Mouse (Mus musculus): ENCODE measurements around the gene Plekhg4. TPM values are rescaled to one million over a fixed set of nuclear protein-coding genes. Genes with fewer than 3 reads are reported as not detected.

The Plekhg4 gene
- polyA plus RNA-seq, 1 experiment from 2014 or later: 0.19 TPM

GRCm38 (mm10) chr8:105346611-105347427 is 26.3 kb upstream of the Plekhg4 start:
- under 1% methylated on average over 33 of the region's 34 CpGs for WGBS
- Histone ChIP-seq H3K27me3 (replicated peaks; ENCODE audit: control insufficient read depth, insufficient read depth, low read length) (0 out of 2 replicates have a peak, but pooled peaks cover 4% of the 10 kb centered on the region), H3K4me2 (ENCODE audit: low read length) (peak overlapping the region; percentile 77), H3K9ac (ENCODE audit: low read length) (peak overlapping the region; percentile 61), H3K36me3 (ENCODE audit: control insufficient read depth, insufficient read depth, low read length) (no peaks in the 10 kb centered on the region), H3K4me1 (replicated peaks; ENCODE audit: control insufficient read depth, insufficient read depth, low read length) (peaks cover 32% of the 10 kb centered on the region), H3K27ac (ENCODE audit: low read depth) (peak overlapping the region; percentile 77), H3K9me3 (ENCODE audit: control insufficient read depth, low read length) (no peaks in the 10 kb centered on the region), H3K4me3 (ENCODE audit: low read depth, low read length) (peak overlapping the region; percentile 84)
- DNase-seq (ENCODE audit: low spot score) (peak; percentile 81), ATAC-seq (replicated peaks; ENCODE audit: low FRiP score, low TSS enrichment, low read depth) (peak; percentile 63)

GRCm38 (mm10) chr8:105347428-105348221 is 25.4 kb upstream of the Plekhg4 start, which contains the start of gene Fhod1:
Gene Fhod1, minus strand, starts transcription at chr8:105347953.
- DNase-seq (ENCODE audit: low spot score): peak; percentile 94
- Histone ChIP-seq H3K27me3 (replicated peaks; ENCODE audit: control insufficient read depth, insufficient read depth, low read length) (0 out of 2 replicates have a peak, but pooled peaks cover 4% of the 10 kb centered on the region), H3K4me3 (ENCODE audit: low read depth, low read length) (peak within 1 kb of the TSS; percentile 84), H3K9ac (ENCODE audit: low read length) (peak within 1 kb of the TSS; percentile 61), H3K27ac (ENCODE audit: low read depth) (peak within 1 kb of the TSS; percentile 77), H3K4me2 (ENCODE audit: low read length) (peak within 1 kb of the TSS; percentile 77), H3K4me1 (replicated peaks; ENCODE audit: control insufficient read depth, insufficient read depth, low read length) (peaks cover 32% of the 10 kb centered on the region), H3K36me3 (ENCODE audit: control insufficient read depth, insufficient read depth, low read length) (no peaks in the 10 kb centered on the region), H3K9me3 (ENCODE audit: control insufficient read depth, low read length) (no peaks in the 10 kb centered on the region)
- ATAC-seq (replicated peaks; ENCODE audit: low FRiP score, low TSS enrichment, low read depth): peak; percentile 86
- under 1% methylated on average over 53 of the region's 53 CpGs for WGBS

GRCm38 (mm10) chr8:105348450-105349095 is 24.5 kb upstream of the Plekhg4 start, which contains the start of gene Slc9a5:
Gene Slc9a5, plus strand, starts transcription at chr8:105348843.
- under 1% methylated on average over 34 of the region's 34 CpGs for WGBS
- Histone ChIP-seq H3K4me1 (replicated peaks; ENCODE audit: control insufficient read depth, insufficient read depth, low read length) (peaks cover 32% of the 10 kb centered on the region), H3K27ac (ENCODE audit: low read depth) (peak within 1 kb of the TSS; percentile 77), H3K27me3 (replicated peaks; ENCODE audit: control insufficient read depth, insufficient read depth, low read length) (0 out of 2 replicates have a peak, but pooled peaks cover 4% of the 10 kb centered on the region), H3K4me2 (ENCODE audit: low read length) (peak within 1 kb of the TSS; percentile 77), H3K4me3 (ENCODE audit: low read depth, low read length) (peak within 1 kb of the TSS; percentile 84), H3K9ac (ENCODE audit: low read length) (peak within 1 kb of the TSS; percentile 61), H3K9me3 (ENCODE audit: control insufficient read depth, low read length) (no peaks in the 10 kb centered on the region), H3K36me3 (ENCODE audit: control insufficient read depth, insufficient read depth, low read length) (no peaks in the 10 kb centered on the region)
- no peak for ATAC-seq (replicated peaks; ENCODE audit: low FRiP score, low TSS enrichment, low read depth)
- DNase-seq (ENCODE audit: low spot score): peak; percentile 84

- H3K36me3 ChIP-seq (ENCODE audit: control insufficient read depth, insufficient read depth, low read length): no peaks in the 10 kb centered on the region
- WGBS: 1% methylated on average over 34 of the region's 48 CpGs
- H3K27ac ChIP-seq (ENCODE audit: low read depth): peak overlapping the region; percentile 77; the same call in 1 of the 2 replicates
- DNase-seq (ENCODE audit: low spot score) (no peak), ATAC-seq (replicated peaks; ENCODE audit: low FRiP score, low TSS enrichment, low read depth) (no peak)
- H3K4me3 ChIP-seq (ENCODE audit: low read depth, low read length): peak overlapping the region; percentile 84
- H3K4me1 ChIP-seq (replicated peaks; ENCODE audit: control insufficient read depth, insufficient read depth, low read length): peaks cover 30% of the 10 kb centered on the region
- no peaks in the 10 kb centered on the region for H3K9me3 ChIP-seq (ENCODE audit: control insufficient read depth, low read length)
- peak overlapping the region; percentile 77 for H3K4me2 ChIP-seq (ENCODE audit: low read length)
- 0 out of 2 replicates have a peak, but pooled peaks cover 4% of the 10 kb centered on the region for H3K27me3 ChIP-seq (replicated peaks; ENCODE audit: control insufficient read depth, insufficient read depth, low read length)
- peak overlapping the region; percentile 58 for H3K9ac ChIP-seq (ENCODE audit: low read length)
Observed at GRCm38 (mm10) chr8:105349096-105349771, 23.8 kb upstream of the Plekhg4 start.

- ATAC-seq (replicated peaks; ENCODE audit: low FRiP score, low TSS enrichment, low read depth) (no peak), DNase-seq (ENCODE audit: low spot score) (no peak)
- Histone ChIP-seq H3K4me3 (ENCODE audit: low read depth, low read length) (no peak overlapping the region), H3K4me2 (ENCODE audit: low read length) (peak overlapping the region; percentile 77), H3K36me3 (ENCODE audit: control insufficient read depth, insufficient read depth, low read length) (no peaks in the 10 kb centered on the region), H3K9me3 (ENCODE audit: control insufficient read depth, low read length) (no peaks in the 10 kb centered on the region), H3K9ac (ENCODE audit: low read length) (no peak overlapping the region), H3K4me1 (replicated peaks; ENCODE audit: control insufficient read depth, insufficient read depth, low read length) (peaks cover 20% of the 10 kb centered on the region), H3K27me3 (replicated peaks; ENCODE audit: control insufficient read depth, insufficient read depth, low read length) (0 out of 2 replicates have a peak, but pooled peaks cover 4% of the 10 kb centered on the region), H3K27ac (ENCODE audit: low read depth) (no peak overlapping the region)
- WGBS: 43% methylated on average over 7 of the region's 7 CpGs
Observed at GRCm38 (mm10) chr8:105350186-105350585, 22.9 kb upstream of the Plekhg4 start.

GRCm38 (mm10) chr8:105353583-105354135 is 19.4 kb upstream of the Plekhg4 start:
- DNase-seq (ENCODE audit: low spot score): no peak
- H3K27ac ChIP-seq (ENCODE audit: low read depth): no peak overlapping the region
- 0 out of 2 replicates have a peak, but pooled peaks cover 4% of the 10 kb centered on the region for H3K27me3 ChIP-seq (replicated peaks; ENCODE audit: control insufficient read depth, insufficient read depth, low read length)
- no peak overlapping the region for H3K9ac ChIP-seq (ENCODE audit: low read length)
- no peak overlapping the region for H3K4me3 ChIP-seq (ENCODE audit: low read depth, low read length)
- WGBS: 87% methylated on average over 8 of the region's 8 CpGs
- H3K9me3 ChIP-seq (ENCODE audit: control insufficient read depth, low read length): no peaks in the 10 kb centered on the region
- no peak overlapping the region for H3K4me2 ChIP-seq (ENCODE audit: low read length)
- H3K36me3 ChIP-seq (ENCODE audit: control insufficient read depth, insufficient read depth, low read length): no peaks in the 10 kb centered on the region
- ATAC-seq (replicated peaks; ENCODE audit: low FRiP score, low TSS enrichment, low read depth): no peak
- H3K4me1 ChIP-seq (replicated peaks; ENCODE audit: control insufficient read depth, insufficient read depth, low read length): no peaks in the 10 kb centered on the region

GRCm38 (mm10) chr8:105354549-105354948 is 18.5 kb upstream of the Plekhg4 start:
- Histone ChIP-seq H3K27ac (ENCODE audit: low read depth) (no peak overlapping the region), H3K9me3 (ENCODE audit: control insufficient read depth, low read length) (no peaks in the 10 kb centered on the region), H3K27me3 (replicated peaks; ENCODE audit: control insufficient read depth, insufficient read depth, low read length) (0 out of 2 replicates have a peak, but pooled peaks cover 4% of the 10 kb centered on the region), H3K36me3 (ENCODE audit: control insufficient read depth, insufficient read depth, low read length) (no peaks in the 10 kb centered on the region), H3K4me1 (replicated peaks; ENCODE audit: control insufficient read depth, insufficient read depth, low read length) (no peaks in the 10 kb centered on the region), H3K4me2 (ENCODE audit: low read length) (no peak overlapping the region), H3K9ac (ENCODE audit: low read length) (no peak overlapping the region), H3K4me3 (ENCODE audit: low read depth, low read length) (no peak overlapping the region)
- WGBS: 90% methylated on average over 4 of the region's 4 CpGs
- DNase-seq (ENCODE audit: low spot score): no peak
- ATAC-seq (replicated peaks; ENCODE audit: low FRiP score, low TSS enrichment, low read depth): no peak
